Mouse (Mus musculus) myocyte (in vitro differentiated cells): Measurements from ENCODE around the gene Ap5z1.

Experiments used
- E2F4 ChIP-seq: IDR thresholded peaks from one replicate; pipeline ENCODE4 v1.6.1; 2011; ENCODE audit warnings: mild to moderate bottlenecking, control low read depth, moderate library complexity; ENCODE audit not compliant: insufficient read depth
- MAX ChIP-seq: IDR thresholded peaks from one replicate; pipeline ENCODE4 v1.6.1; 2011; ENCODE audit warnings: low read depth, mild to moderate bottlenecking, control low read depth
- MYOG ChIP-seq, 3 experiments: IDR thresholded peaks; one replicate each; pipeline ENCODE4 v1.6.1; 2011; ENCODE audit warnings: control low read depth in 2 of 3, low read depth in 2 of 3, mild to moderate bottlenecking in 2 of 3; ENCODE audit not compliant: insufficient read length in 2 of 3, control insufficient read depth in 1 of 3, insufficient read depth in 1 of 3
- POLR2A ChIP-seq: IDR thresholded peaks from one replicate; pipeline ENCODE4 v1.6.1; 2011; ENCODE audit warnings: low read depth, mild to moderate bottlenecking, control low read depth, moderate library complexity; ENCODE audit not compliant: insufficient read length
- POLR2AphosphoS2 ChIP-seq: IDR thresholded peaks from one replicate; pipeline ENCODE4 v1.6.1; 2011; ENCODE audit warnings: low read depth, control low read depth; ENCODE audit not compliant: insufficient read length
- TCF12 ChIP-seq: IDR thresholded peaks from one replicate; pipeline ENCODE4 v1.6.1; 2011; ENCODE audit warnings: mild to moderate bottlenecking, control low read depth; ENCODE audit not compliant: poor library complexity, insufficient read depth, severe bottlenecking
- USF1 ChIP-seq: IDR thresholded peaks from one replicate; pipeline ENCODE4 v1.6.1; 2011; ENCODE audit warnings: low read depth, mild to moderate bottlenecking, control low read depth, moderate library complexity

DNA sequence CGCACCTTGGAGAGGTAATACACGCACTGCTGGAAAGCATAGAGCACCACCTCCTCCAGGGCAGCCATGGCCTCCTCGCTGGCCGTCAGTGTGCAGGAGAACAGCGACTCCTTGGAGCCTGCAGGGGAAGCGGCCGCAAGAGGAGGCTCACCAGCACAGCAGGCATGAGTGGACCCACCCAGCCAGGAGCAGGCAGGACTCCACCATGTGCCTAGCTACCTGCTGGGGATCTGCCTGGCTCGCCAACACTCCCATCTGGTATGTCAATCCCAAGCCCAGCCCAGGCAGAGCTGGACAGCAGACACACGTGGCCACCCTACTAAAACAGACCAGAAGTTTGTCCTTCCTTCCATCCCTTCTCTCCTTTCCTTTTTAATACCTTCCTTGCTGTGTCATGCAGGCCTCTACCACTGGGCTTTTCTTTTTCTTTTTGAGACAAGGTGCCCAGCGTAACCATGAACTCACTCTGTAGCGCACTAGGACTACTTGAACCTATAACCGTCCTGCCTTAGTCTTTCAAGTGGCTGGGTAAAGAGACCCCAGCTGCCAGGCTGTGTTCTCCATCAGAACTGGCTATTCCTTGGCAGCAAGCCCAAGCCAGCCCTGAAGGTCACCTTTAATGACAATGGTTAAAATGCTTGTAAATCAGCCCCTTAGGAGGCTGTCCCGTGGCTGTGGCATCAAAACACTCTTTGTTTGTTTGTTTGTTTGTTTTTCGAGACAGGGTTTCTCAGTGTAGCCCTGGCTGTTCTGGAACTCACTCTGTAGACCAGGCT is 31.8 kb downstream of the Ap5z1 start:
- no peak for TF ChIP-seq POLR2A
- no peak for TF ChIP-seq USF1
- no peak for TF ChIP-seq MAX
- no peak for TF ChIP-seq TCF12
- TF ChIP-seq E2F4: no peak
- TF ChIP-seq MYOG (IDR thresholded peaks at IDR 0.05; ENCODE audit: control insufficient read depth in 1 of 3, insufficient read depth in 1 of 3, insufficient read length in 2 of 3, low read depth in 2 of 3): no peak
- TF ChIP-seq POLR2AphosphoS2: no peak
